ENCODE assay signal across 7 mouse cellular contexts in the genomic region with DNA sequence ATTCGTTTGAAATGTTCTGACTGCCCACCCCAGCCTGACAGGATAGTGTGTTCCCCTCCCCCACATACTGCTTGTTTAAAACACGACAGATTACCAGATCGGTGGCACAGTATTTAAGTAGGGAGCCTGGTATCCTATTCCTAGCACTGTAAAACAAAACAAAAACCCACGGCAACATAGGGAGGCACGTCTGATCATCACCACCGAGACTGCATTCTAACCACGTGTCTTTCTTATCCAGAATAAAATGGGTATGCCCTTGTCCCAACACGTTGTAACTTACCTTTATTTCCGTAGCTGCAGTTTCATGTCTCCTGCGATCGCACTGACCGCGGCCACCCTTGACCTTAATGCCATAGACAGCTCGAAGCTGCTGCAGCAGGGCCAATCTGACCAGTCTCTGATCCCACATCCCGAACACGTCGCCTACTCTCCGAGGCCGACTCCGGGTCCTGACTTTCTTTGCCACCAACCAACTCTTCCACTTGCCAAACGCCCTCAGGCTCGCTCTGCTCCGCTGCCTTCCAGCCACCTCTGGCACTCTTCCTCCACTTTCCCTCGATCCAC. TPM values are rescaled to one million over a fixed set of nuclear protein-coding genes. Genes with fewer than 3 reads are reported as not detected.
DNase-seq lines count a peak whose midpoint lies in the region; ATAC-seq and TF ChIP-seq lines count a peak whose summit lies in the region.

No protein-coding gene starts in this region.

- DNase-seq in lung, adult 2 months = peak; percentile 16
- no peak for DNase-seq in lung, postnatal 25 days (ENCODE audit: low spot score)
- peak; percentile 39 for DNase-seq in adipocyte (ENCODE audit: low spot score)
- no peak for DNase-seq in forebrain, embryonic 14.5 days (ENCODE audit: low spot score)
- DNase-seq in cerebellum, adult 11-12 months = no peak

- peaks cover 2% of the 10 kb centered on the region; the same call in 1 of the 2 replicates for H3K4me1 ChIP-seq in lung, adult 2 months (ENCODE audit: control insufficient read depth, insufficient read depth, low read length)
- peaks cover 10% of the 10 kb centered on the region; the same call in 1 of the 2 replicates for H3K4me1 ChIP-seq in forebrain, embryonic 14.5 days (ENCODE audit: control insufficient read depth, insufficient read depth, low read length)
- peaks cover 27% of the 10 kb centered on the region for H3K4me1 ChIP-seq in limb, embryonic 13.5 days
- H3K4me1 ChIP-seq in olfactory bulb, adult 2 months (ENCODE audit: control insufficient read depth, insufficient read depth, low read length) = peaks cover 7% of the 10 kb centered on the region

- peak overlapping the region; percentile 68 for H3K9ac ChIP-seq in forebrain, embryonic 14.5 days (ENCODE audit: low read length)
- peak overlapping the region; percentile 83 for H3K9ac ChIP-seq in limb, embryonic 13.5 days

- no peak overlapping the region for H3K27ac ChIP-seq in forebrain, embryonic 14.5 days (ENCODE audit: low read depth, low read length)
- H3K27ac ChIP-seq in limb, embryonic 13.5 days = peak overlapping the region; percentile 77; the same call in 1 of the 2 replicates
- no peak overlapping the region for H3K27ac ChIP-seq in olfactory bulb, adult 2 months (ENCODE audit: insufficient read depth, low read depth, low read length)

- H3K9me3 ChIP-seq in forebrain, embryonic 14.5 days (replicated peaks; ENCODE audit: control insufficient read depth, low read length) = no peaks in the 10 kb centered on the region
- no peaks in the 10 kb centered on the region for H3K9me3 ChIP-seq in limb, embryonic 13.5 days

- H3K4me2 ChIP-seq in forebrain, embryonic 14.5 days (ENCODE audit: low read length) = peak overlapping the region; percentile 82
- H3K4me2 ChIP-seq in limb, embryonic 13.5 days (replicated peaks) = peak overlapping the region; percentile 88

- no peak for TF ChIP-seq CTCF in lung, adult 2 months (IDR thresholded peaks at IDR 0.05; ENCODE audit: insufficient read depth, low read length)
- no peak for TF ChIP-seq CTCF in olfactory bulb, adult 2 months (IDR thresholded peaks at IDR 0.05; ENCODE audit: insufficient read depth, low read depth, low read length)

- ATAC-seq in forebrain, embryonic 14.5 days = peak; percentile 2; the same call in 1 of the 2 replicates
- no peak for ATAC-seq in limb, embryonic 13.5 days (ENCODE audit: low FRiP score, low read depth)

- H3K27me3 ChIP-seq in forebrain, embryonic 14.5 days (replicated peaks; ENCODE audit: control insufficient read depth, insufficient read depth, low read length) = no peaks in the 10 kb centered on the region
- H3K27me3 ChIP-seq in limb, embryonic 13.5 days = peaks cover 5% of the 10 kb centered on the region; the same call in 1 of the 2 replicates

- WGBS in lung, adult 2 months = 1% methylated on average over 24 of the region's 24 CpGs
- 2% methylated on average over 24 of the region's 24 CpGs for WGBS in forebrain, embryonic 14.5 days
- WGBS in limb, embryonic 13.5 days = under 1% methylated on average over 24 of the region's 24 CpGs
- under 1% methylated on average over 24 of the region's 24 CpGs for WGBS in olfactory bulb, adult 2 months

- no peak for TF ChIP-seq POLR2A in lung, adult 2 months (IDR thresholded peaks at IDR 0.05; ENCODE audit: borderline replicate concordance, extremely low read depth, low read depth, low read length)
- no peak for TF ChIP-seq POLR2A in olfactory bulb, adult 2 months (IDR thresholded peaks at IDR 0.05; ENCODE audit: insufficient read depth, low read depth, low read length)

- peaks cover 18% of the 10 kb centered on the region for H3K36me3 ChIP-seq in forebrain, embryonic 14.5 days (ENCODE audit: control insufficient read depth, insufficient read depth, low read length)
- peaks cover 22% of the 10 kb centered on the region for H3K36me3 ChIP-seq in limb, embryonic 13.5 days

- peak overlapping the region; percentile 63 for H3K4me3 ChIP-seq in lung, adult 2 months (replicated peaks; ENCODE audit: extremely low read depth, low read depth, low read length)
- H3K4me3 ChIP-seq in forebrain, embryonic 14.5 days (ENCODE audit: low read depth, low read length) = peak overlapping the region; percentile 83
- H3K4me3 ChIP-seq in limb, embryonic 13.5 days = peak overlapping the region; percentile 84
- H3K4me3 ChIP-seq in olfactory bulb, adult 2 months (ENCODE audit: insufficient read depth, low read depth, low read length) = peak overlapping the region; percentile 82

RNA-seq across cellular contexts. Expression of gene Arhgap11a, which starts 0.7 kb away (rescaled TPM):
- polyA plus RNA-seq in lung, adult 2 months (2012; rRNA removed) = 0.60 and 1.2 TPM in 2 replicates
- polyA plus RNA-seq in forebrain, embryonic 14.5 days (2014; fragmentation: Nextera tagmentation; extraction: Ambion mirVana) = 5.5 and 5.9 TPM in 2 replicates
- polyA plus RNA-seq in limb, embryonic 13.5 days (2015; fragmentation: Nextera tagmentation; extraction: Ambion mirVana) = 25.1 and 27.0 TPM in 2 replicates
- not detected in 2 replicates for polyA plus RNA-seq in olfactory bulb, adult 2 months (2012; ENCODE audit: insufficient read depth, insufficient read length, low replicate concordance, missing spikeins)

RNA-seq across cellular contexts. Expression of gene Scg5, which starts 18.8 kb away (rescaled TPM):
- 0.49 and 0.57 TPM in 2 replicates for polyA plus RNA-seq in lung, adult 2 months (2012; rRNA removed)
- polyA plus RNA-seq in forebrain, embryonic 14.5 days (2014; fragmentation: Nextera tagmentation; extraction: Ambion mirVana) = 224 and 229 TPM in 2 replicates
- 1.3 and 1.7 TPM in 2 replicates for polyA plus RNA-seq in limb, embryonic 13.5 days (2015; fragmentation: Nextera tagmentation; extraction: Ambion mirVana)
- polyA plus RNA-seq in olfactory bulb, adult 2 months (2012; ENCODE audit: insufficient read depth, insufficient read length, low replicate concordance, missing spikeins) = not detected in 2 replicates

Comparison
In these comparisons a context has a peak if more than half of its experiments do, and no peak if none do; other contexts are left out.
1. DNase-seq: peak in lung, adult 2 months (single experiment) and adipocyte (single experiment); none in lung, postnatal 25 days (single experiment), forebrain, embryonic 14.5 days (single experiment) and cerebellum, adult 11-12 months (single experiment).
2. Peak in every context shown above with its lines, with median percentiles within 50 percentile points of each other: H3K4me3 ChIP-seq.